8 mouse cellular contexts compared by ENCODE assay signal in the genomic region with DNA sequence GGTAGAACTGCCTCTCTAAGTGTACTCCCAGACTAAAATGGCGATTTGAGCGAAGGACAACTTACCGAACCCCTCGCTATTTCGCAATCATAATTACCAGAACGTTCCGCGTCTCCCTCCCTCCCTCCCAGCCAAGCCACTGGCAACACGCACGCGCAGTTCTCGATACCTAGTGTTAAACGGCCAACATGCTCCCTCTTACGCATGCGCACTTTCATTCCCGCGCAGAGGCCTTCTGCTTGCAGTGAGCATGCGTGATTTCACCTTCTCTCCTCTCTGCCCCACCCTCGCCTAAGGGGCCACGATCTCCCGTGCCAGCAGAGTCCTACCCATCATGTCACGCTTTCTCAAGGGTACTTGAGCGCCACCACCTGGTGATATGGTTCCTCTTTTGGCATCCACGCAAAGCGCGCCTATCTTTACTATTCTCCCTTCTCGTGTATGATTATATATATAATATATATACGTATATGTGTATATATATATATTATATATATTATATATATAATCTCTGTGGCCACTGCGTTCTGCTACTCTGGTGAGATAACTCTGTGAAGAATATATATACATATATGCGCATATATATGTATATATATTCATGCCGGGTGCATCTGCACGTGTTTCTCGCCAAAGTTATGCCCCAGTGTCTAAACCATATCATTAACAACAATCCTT. TPM values are rescaled to one million over a fixed set of nuclear protein-coding genes. Genes with fewer than 3 reads are reported as not detected.
A peak's percentile ranks its signal among the peaks of the same experiment; 100 is the strongest.
DNase-seq lines count a peak whose midpoint lies in the region; ATAC-seq lines count a peak whose summit lies in the region.

No protein-coding gene starts in this region.

- H3K9ac ChIP-seq in hindbrain, embryonic 11.5 days (ENCODE audit: low read depth, low read length): peak overlapping the region; percentile 75

- WGBS in hindbrain, embryonic 11.5 days: 1% methylated on average over 32 of the region's 33 CpGs

- H3K27ac ChIP-seq in hindbrain, embryonic 11.5 days (ENCODE audit: low read depth, low read length): peak overlapping the region; percentile 71

- no peaks in the 10 kb centered on the region for H3K36me3 ChIP-seq in hindbrain, embryonic 11.5 days (ENCODE audit: control insufficient read depth, insufficient read depth, low read length)

- no peaks in the 10 kb centered on the region; the same call in 1 of the 2 replicates for H3K4me1 ChIP-seq in hindbrain, embryonic 11.5 days (replicated peaks; ENCODE audit: control insufficient read depth, insufficient read depth, low read length)

- DNase-seq in Muller cell, postnatal 12 days (ENCODE audit: inconsistent ontology term): peak; percentile 96
- DNase-seq in cerebellum, adult 9-11 months: peak; percentile 98
- peak; percentile 94 to 99 for DNase-seq in frontal cortex, adult 2 months (ENCODE audit: extremely low spot score in 1 of 2, low spot score in 1 of 2)
- peak; percentile 97 for DNase-seq in hindbrain, embryonic 11.5 days (ENCODE audit: low spot score)
- DNase-seq in layer of hippocampus, postnatal 10 days (ENCODE audit: low spot score in 2 of 2): peak; percentile 84 to 96
- DNase-seq in lung, postnatal 10 days: peak; percentile 96
- DNase-seq in ovary, postnatal 36 days (ENCODE audit: low spot score): peak; percentile 93
- peak; percentile 90 for DNase-seq in thymus, postnatal 25 days

- ATAC-seq in hindbrain, embryonic 11.5 days (ENCODE audit: low FRiP score): peak; percentile 97

- H3K27me3 ChIP-seq in hindbrain, embryonic 11.5 days (ENCODE audit: control insufficient read depth, insufficient read depth, low read length): no peaks in the 10 kb centered on the region; the same call in 1 of the 2 replicates

- peak overlapping the region; percentile 46 for H3K4me3 ChIP-seq in hindbrain, embryonic 11.5 days (ENCODE audit: low read depth, low read length)

- H3K4me2 ChIP-seq in hindbrain, embryonic 11.5 days (replicated peaks; ENCODE audit: low read depth, low read length): peak overlapping the region; percentile 57

- H3K9me3 ChIP-seq in hindbrain, embryonic 11.5 days (ENCODE audit: control insufficient read depth, low read length): no peaks in the 10 kb centered on the region

RNA-seq across cellular contexts. Expression of gene Zcchc13, which starts 8.0 kb away (rescaled TPM):
- polyA plus RNA-seq in frontal cortex, adult 2 months (2012; rRNA removed): 0.16 TPM in 1 of 2 replicates, not detected in the other
- not detected in 2 replicates for polyA plus RNA-seq in hindbrain, embryonic 11.5 days (2014; fragmentation: Nextera tagmentation; extraction: Ambion mirVana)
- not detected for total RNA-seq in layer of hippocampus, postnatal 10 days (2021)

Comparison
In these comparisons a context has a peak if more than half of its experiments do, and no peak if none do; other contexts are left out.
1. Peak in every context shown above with its lines: DNase-seq, ATAC-seq, H3K4me3 ChIP-seq and H3K27ac ChIP-seq.